In the genomic region with DNA sequence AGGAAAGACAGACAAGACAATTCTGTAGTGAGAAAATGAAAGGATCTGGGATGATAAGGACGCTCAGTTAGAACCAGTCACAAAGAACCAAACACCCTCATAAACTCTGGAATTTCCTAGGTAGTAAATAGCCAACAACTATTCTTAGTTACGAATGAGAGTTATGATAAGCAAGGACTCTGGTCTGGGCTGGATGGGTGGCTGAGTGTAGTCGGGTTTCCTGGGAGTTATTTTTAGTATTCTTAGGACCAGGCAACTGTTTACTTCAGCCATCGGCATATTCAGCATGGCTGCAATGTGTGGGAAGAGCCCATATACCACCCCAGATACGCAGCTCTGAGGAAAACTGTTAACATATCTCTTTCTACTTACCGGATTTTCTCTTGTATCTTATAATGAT, we compare ENCODE assay signal across 26 mouse cellular contexts. TPM values are rescaled to one million over a fixed set of nuclear protein-coding genes. Genes with fewer than 3 reads are reported as not detected.
DNase-seq lines count a peak whose midpoint lies in the region; ATAC-seq and TF ChIP-seq lines count a peak whose summit lies in the region.
"Had no signal": no experiment of that assay in that cellular context is flagged by ENCODE, and none has a peak within 500 bp of the region (broad histone marks: within the 10 kb centered on the region; RNA-seq: fewer than 3 reads in every experiment).

No protein-coding gene starts in this region.

- peak; percentile 34 for DNase-seq in gastrocnemius, adult 2 months
- DNase-seq in gastrocnemius, postnatal 14 days: no peak
- DNase-seq in testis, postnatal 14 days (ENCODE audit: low spot score): no peak
- DNase-seq in kidney, adult 18-20 months: no peak
- DNase-seq in lung, postnatal 0 days (ENCODE audit: low spot score): no peak
- DNase-seq: adrenal gland, adult 8-10 months; cerebellum, adult 2 months; cerebellum, postnatal 14 days; kidney, adult 9 months; kidney, postnatal 10 days; lung, embryonic 14.5 days; right cerebral cortex, postnatal 25 days; spleen, adult 18-20 months; thymus, postnatal 4 days had no signal

- intact Hi-C loops in gastrocnemius, adult 2 months (cut with DNase I): no loop called here
- intact Hi-C loops in gastrocnemius, postnatal 14 days (cut with DNase I; ENCODE audit: low total_unique reads): no loop called here

- ATAC-seq in heart, embryonic 16.5 days (replicated peaks; ENCODE audit: extremely low read depth, insufficient read depth, low FRiP score): peak; percentile 75
- ATAC-seq in lung, postnatal 0 days: no peak
- ATAC-seq: hindbrain, postnatal 0 days; intestine, embryonic 16.5 days; midbrain, embryonic 16.5 days had no signal

- TF ChIP-seq POLR2A in testis, adult 2 months (IDR thresholded peaks at IDR 0.05; ENCODE audit: control insufficient read depth, low read depth, low read length): no peak

- H3K4me1 ChIP-seq in testis, adult 2 months (ENCODE audit: control insufficient read depth, insufficient read depth, low read length): no peaks in the 10 kb centered on the region
- no peaks in the 10 kb centered on the region for H3K4me1 ChIP-seq in heart, embryonic 16.5 days (ENCODE audit: control insufficient read depth, insufficient read depth, low read length)
- H3K4me1 ChIP-seq in lung, postnatal 0 days (ENCODE audit: insufficient read depth, low read depth, low read length): no peaks in the 10 kb centered on the region
- H3K4me1 ChIP-seq: forebrain, embryonic 12.5 days; hindbrain, embryonic 12.5 days; limb, embryonic 12.5 days; liver, embryonic 15.5 days had no signal

- H3K27me3 ChIP-seq in testis, adult 2 months (ENCODE audit: control insufficient read depth, insufficient read depth, low read length): no peaks in the 10 kb centered on the region
- H3K27me3 ChIP-seq in heart, embryonic 16.5 days (ENCODE audit: control insufficient read depth, insufficient read depth, low read length): no peaks in the 10 kb centered on the region
- no peaks in the 10 kb centered on the region for H3K27me3 ChIP-seq in lung, postnatal 0 days (replicated peaks; ENCODE audit: insufficient read depth, low read length)
- H3K27me3 ChIP-seq: forebrain, embryonic 12.5 days; hindbrain, embryonic 12.5 days; limb, embryonic 12.5 days; liver, embryonic 15.5 days had no signal

- H3K36me3 ChIP-seq in testis, adult 2 months (ENCODE audit: control insufficient read depth, insufficient read depth, low read length): no peaks in the 10 kb centered on the region; the same call in 1 of the 2 replicates
- peaks cover 17% of the 10 kb centered on the region for H3K36me3 ChIP-seq in heart, embryonic 16.5 days (ENCODE audit: control insufficient read depth, insufficient read depth)
- no peaks in the 10 kb centered on the region; the same call in 1 of the 2 replicates for H3K36me3 ChIP-seq in lung, postnatal 0 days (ENCODE audit: insufficient read depth, low read length)

- H3K27ac ChIP-seq in gastrocnemius, adult 2 months: peak overlapping the region; percentile 88
- no peak overlapping the region for H3K27ac ChIP-seq in testis, adult 2 months (ENCODE audit: control insufficient read depth, insufficient read depth, low read depth, low read length)
- peak overlapping the region; percentile 61 for H3K27ac ChIP-seq in heart, embryonic 16.5 days (ENCODE audit: low read length)
- no peak overlapping the region for H3K27ac ChIP-seq in lung, postnatal 0 days (ENCODE audit: low read length)
- H3K27ac ChIP-seq: forebrain, embryonic 12.5 days; hindbrain, embryonic 12.5 days; hindbrain, postnatal 0 days; limb, embryonic 12.5 days; liver, embryonic 15.5 days; stomach, postnatal 0 days had no signal

- peak overlapping the region; percentile 44 for H3K4me3 ChIP-seq in gastrocnemius, adult 2 months
- peak overlapping the region; percentile 21; the same call in 1 of the 2 replicates for H3K4me3 ChIP-seq in testis, adult 2 months (ENCODE audit: control insufficient read depth, low read depth, low read length)
- peak overlapping the region; percentile 4; the same call in 1 of the 2 replicates for H3K4me3 ChIP-seq in heart, embryonic 16.5 days (ENCODE audit: low read length)
- H3K4me3 ChIP-seq in lung, postnatal 0 days (ENCODE audit: low read depth, low read length): no peak overlapping the region
- H3K4me3 ChIP-seq: forebrain, embryonic 12.5 days; hindbrain, embryonic 12.5 days; limb, embryonic 12.5 days; liver, embryonic 15.5 days had no signal

- no peaks in the 10 kb centered on the region for H3K9me3 ChIP-seq in heart, embryonic 16.5 days (replicated peaks; ENCODE audit: control insufficient read depth, low read length)
- no peaks in the 10 kb centered on the region for H3K9me3 ChIP-seq in lung, postnatal 0 days (ENCODE audit: low read length)
- H3K9me3 ChIP-seq: forebrain, embryonic 12.5 days; G1E; hindbrain, embryonic 12.5 days; limb, embryonic 12.5 days; liver, embryonic 15.5 days had no signal

- TF ChIP-seq EP300 in lung, postnatal 0 days (IDR thresholded peaks at IDR 0.05): no peak

- H3K4me2 ChIP-seq in heart, embryonic 16.5 days (ENCODE audit: low read depth, low read length): peak overlapping the region; percentile 37; the same call in 1 of the 2 replicates
- H3K4me2 ChIP-seq in lung, postnatal 0 days (replicated peaks; ENCODE audit: low read depth, low read length): no peak overlapping the region
- H3K4me2 ChIP-seq: forebrain, embryonic 12.5 days; hindbrain, embryonic 12.5 days; limb, embryonic 12.5 days; liver, embryonic 15.5 days; lung, embryonic 14.5 days; midbrain, embryonic 11.5 days had no signal

- no peak for TF ChIP-seq CTCF in gastrocnemius, adult 2 months (IDR thresholded peaks at IDR 0.05)
- TF ChIP-seq CTCF in testis, adult 2 months (IDR thresholded peaks at IDR 0.05; ENCODE audit: control insufficient read depth, insufficient read depth, insufficient replicate concordance, low read depth, low read length): no peak
- no peak for TF ChIP-seq CTCF in lung, postnatal 0 days (IDR thresholded peaks at IDR 0.05)

- 37% methylated on average over 6 of the region's 6 CpGs for WGBS in heart, embryonic 16.5 days
- WGBS in lung, postnatal 0 days: 76% methylated on average over 6 of the region's 6 CpGs

- no peak overlapping the region for H3K9ac ChIP-seq in heart, embryonic 16.5 days (ENCODE audit: low read length)
- H3K9ac ChIP-seq in lung, postnatal 0 days (replicated peaks; ENCODE audit: low read depth): no peak overlapping the region
- H3K9ac ChIP-seq: forebrain, embryonic 12.5 days; hindbrain, embryonic 12.5 days; limb, embryonic 12.5 days; liver, embryonic 15.5 days; lung, embryonic 14.5 days had no signal

RNA-seq across cellular contexts. Expression of gene Lmbr1, which starts 14.7 kb away (rescaled TPM):
- total RNA-seq in gastrocnemius, adult 2 months (2021): 1 to 10 TPM; 9.0 to 9.8 TPM
- total RNA-seq in gastrocnemius, postnatal 14 days (2021): 1 to 10 TPM; 8.8 to 9.1 TPM
- 14.7 and 20.6 TPM in 2 replicates for polyA plus RNA-seq in testis, adult 2 months (2012; rRNA removed)
- 15.4 and 17.6 TPM in 2 replicates for polyA plus RNA-seq in heart, embryonic 16.5 days (2015; fragmentation: Nextera tagmentation; extraction: Ambion mirVana)
- polyA plus RNA-seq in lung, postnatal 0 days (2015; fragmentation: Nextera tagmentation; extraction: Ambion mirVana): 14.0 and 16.1 TPM in 2 replicates

Comparison
In these comparisons a context has a peak if more than half of its experiments do, and no peak if none do; other contexts are left out.
1. H3K27ac ChIP-seq: peak in gastrocnemius, adult 2 months (single experiment) and heart, embryonic 16.5 days (single experiment); none in testis, adult 2 months (single experiment) and lung, postnatal 0 days (single experiment).